Mouse (Mus musculus): ENCODE results near the gene Lingo4. TPM values are rescaled to one million over a fixed set of nuclear protein-coding genes. Genes with fewer than 3 reads are reported as not detected.

Lingo4 gene
- polyA plus RNA-seq, 1 experiment from 2014 or later: 0.02 TPM

GRCm38 (mm10) chr3:94372641-94373040, 25.7 kb upstream of the Lingo4 start, which contains the start of gene Rorc:
Gene Rorc (plus strand): TSS chr3:94372794.
- Histone ChIP-seq H3K27ac (replicated peaks) (0 out of 2 replicates have a peak within 1 kb of the TSS, but pooled peaks have one; percentile 29), H3K4me3 (replicated peaks) (peak within 1 kb of the TSS; percentile 17; the same call in 1 of the 2 replicates), H3K4me2 (peak within 1 kb of the TSS; percentile 33), H3K9me3 (replicated peaks) (no peaks in the 10 kb centered on the region), H3K36me3 (replicated peaks) (no peaks in the 10 kb centered on the region), H3K27me3 (peaks cover 3% of the 10 kb centered on the region; the same call in 1 of the 2 replicates), H3K9ac (no peak within 1 kb of the TSS), H3K4me1 (replicated peaks) (0 out of 2 replicates have a peak, but pooled peaks cover 2% of the 10 kb centered on the region)
- ATAC-seq (ENCODE audit: insufficient read depth): no peak; the same call in 1 of the 2 replicates
- 22% methylated on average over 5 of the region's 5 CpGs for WGBS (ENCODE audit: insufficient replicate concordance)

- peak overlapping the region; percentile 17; the same call in 1 of the 2 replicates for H3K4me3 ChIP-seq (replicated peaks)
- no peak overlapping the region for H3K9ac ChIP-seq
- H3K27me3 ChIP-seq: peaks cover 3% of the 10 kb centered on the region; the same call in 1 of the 2 replicates
- no peak overlapping the region for H3K27ac ChIP-seq (replicated peaks)
- peak overlapping the region; percentile 33; the same call in 1 of the 2 replicates for H3K4me2 ChIP-seq
- WGBS (ENCODE audit: insufficient replicate concordance): 10% methylated on average over 10 of the region's 10 CpGs
- no peaks in the 10 kb centered on the region for H3K36me3 ChIP-seq (replicated peaks)
- 0 out of 2 replicates have a peak, but pooled peaks cover 2% of the 10 kb centered on the region for H3K4me1 ChIP-seq (replicated peaks)
- no peaks in the 10 kb centered on the region for H3K9me3 ChIP-seq (replicated peaks)
- no peak for ATAC-seq (ENCODE audit: insufficient read depth)
Measured at GRCm38 (mm10) chr3:94373090-94373489, 25.2 kb upstream of the Lingo4 start.

GRCm38 (mm10) chr3:94373597-94374011, 24.7 kb upstream of the Lingo4 start:
- H3K4me2 ChIP-seq: no peak overlapping the region
- no peaks in the 10 kb centered on the region for H3K9me3 ChIP-seq (replicated peaks)
- WGBS (ENCODE audit: insufficient replicate concordance): 4% methylated on average over 5 of the region's 5 CpGs
- no peak for ATAC-seq (ENCODE audit: insufficient read depth)
- peaks cover 3% of the 10 kb centered on the region; the same call in 1 of the 2 replicates for H3K27me3 ChIP-seq
- H3K4me1 ChIP-seq (replicated peaks): 0 out of 2 replicates have a peak, but pooled peaks cover 2% of the 10 kb centered on the region
- H3K36me3 ChIP-seq (replicated peaks): no peaks in the 10 kb centered on the region
- no peak overlapping the region for H3K27ac ChIP-seq (replicated peaks)
- no peak overlapping the region for H3K9ac ChIP-seq
- no peak overlapping the region for H3K4me3 ChIP-seq (replicated peaks)

- H3K4me1 ChIP-seq (replicated peaks): 0 out of 2 replicates have a peak, but pooled peaks cover 2% of the 10 kb centered on the region
- ATAC-seq (ENCODE audit: insufficient read depth): no peak
- no peak overlapping the region for H3K4me2 ChIP-seq
- no peak overlapping the region for H3K9ac ChIP-seq
- H3K4me3 ChIP-seq (replicated peaks): no peak overlapping the region
- H3K36me3 ChIP-seq (replicated peaks): no peaks in the 10 kb centered on the region
- H3K27me3 ChIP-seq: peaks cover 3% of the 10 kb centered on the region; the same call in 1 of the 2 replicates
- no peaks in the 10 kb centered on the region for H3K9me3 ChIP-seq (replicated peaks)
- H3K27ac ChIP-seq (replicated peaks): no peak overlapping the region
Measured at GRCm38 (mm10) chr3:94374636-94375035, 23.7 kb upstream of the Lingo4 start.

GRCm38 (mm10) chr3:94375146-94375545, 23.2 kb upstream of the Lingo4 start:
- H3K36me3 ChIP-seq (replicated peaks): no peaks in the 10 kb centered on the region
- no peak overlapping the region for H3K4me3 ChIP-seq (replicated peaks)
- H3K9ac ChIP-seq: no peak overlapping the region
- ATAC-seq (ENCODE audit: insufficient read depth): no peak
- 42% methylated on average over 2 of the region's 2 CpGs for WGBS (ENCODE audit: insufficient replicate concordance)
- no peak overlapping the region for H3K4me2 ChIP-seq
- no peaks in the 10 kb centered on the region for H3K9me3 ChIP-seq (replicated peaks)
- no peak overlapping the region for H3K27ac ChIP-seq (replicated peaks)
- H3K4me1 ChIP-seq (replicated peaks): 0 out of 2 replicates have a peak, but pooled peaks cover 2% of the 10 kb centered on the region
- H3K27me3 ChIP-seq: peaks cover 3% of the 10 kb centered on the region; the same call in 1 of the 2 replicates

- H3K4me1 ChIP-seq (replicated peaks): 0 out of 2 replicates have a peak, but pooled peaks cover 2% of the 10 kb centered on the region
- no peak overlapping the region for H3K27ac ChIP-seq (replicated peaks)
- no peak overlapping the region for H3K4me2 ChIP-seq
- WGBS (ENCODE audit: insufficient replicate concordance): 45% methylated on average over 5 of the region's 5 CpGs
- H3K36me3 ChIP-seq (replicated peaks): no peaks in the 10 kb centered on the region
- peaks cover 3% of the 10 kb centered on the region; the same call in 1 of the 2 replicates for H3K27me3 ChIP-seq
- no peak overlapping the region for H3K9ac ChIP-seq
- no peak for ATAC-seq (ENCODE audit: insufficient read depth)
- no peak overlapping the region for H3K4me3 ChIP-seq (replicated peaks)
- no peaks in the 10 kb centered on the region for H3K9me3 ChIP-seq (replicated peaks)
Measured at GRCm38 (mm10) chr3:94375861-94376260, 22.5 kb upstream of the Lingo4 start.

- H3K9ac ChIP-seq: no peak overlapping the region
- no peaks in the 10 kb centered on the region for H3K36me3 ChIP-seq (replicated peaks)
- peaks cover 3% of the 10 kb centered on the region; the same call in 1 of the 2 replicates for H3K27me3 ChIP-seq
- H3K27ac ChIP-seq (replicated peaks): no peak overlapping the region
- 0 out of 2 replicates have a peak, but pooled peaks cover 2% of the 10 kb centered on the region for H3K4me1 ChIP-seq (replicated peaks)
- H3K4me3 ChIP-seq (replicated peaks): no peak overlapping the region
- no peaks in the 10 kb centered on the region for H3K9me3 ChIP-seq (replicated peaks)
- ATAC-seq (ENCODE audit: insufficient read depth): no peak
- WGBS (ENCODE audit: insufficient replicate concordance): 22% methylated on average over 13 of the region's 13 CpGs
- H3K4me2 ChIP-seq: no peak overlapping the region
Measured at GRCm38 (mm10) chr3:94377028-94377923, 21.0 kb upstream of the Lingo4 start.

- no peak overlapping the region for H3K9ac ChIP-seq
- 27% methylated on average over 9 of the region's 9 CpGs for WGBS (ENCODE audit: insufficient replicate concordance)
- H3K4me2 ChIP-seq: no peak overlapping the region
- no peak overlapping the region for H3K4me3 ChIP-seq (replicated peaks)
- no peak overlapping the region for H3K27ac ChIP-seq (replicated peaks)
- no peaks in the 10 kb centered on the region for H3K36me3 ChIP-seq (replicated peaks)
- no peaks in the 10 kb centered on the region for H3K4me1 ChIP-seq (replicated peaks)
- H3K27me3 ChIP-seq: 0 out of 2 replicates have a peak, but pooled peaks cover 3% of the 10 kb centered on the region
- H3K9me3 ChIP-seq (replicated peaks): no peaks in the 10 kb centered on the region
- no peak for ATAC-seq (ENCODE audit: insufficient read depth)
Measured at GRCm38 (mm10) chr3:94379831-94380510, 18.3 kb upstream of the Lingo4 start.

- Histone ChIP-seq H3K4me1 (replicated peaks) (no peaks in the 10 kb centered on the region), H3K9ac (no peak overlapping the region), H3K36me3 (replicated peaks) (no peaks in the 10 kb centered on the region), H3K27ac (replicated peaks) (no peak overlapping the region), H3K4me2 (no peak overlapping the region), H3K27me3 (no peaks in the 10 kb centered on the region), H3K4me3 (replicated peaks) (no peak overlapping the region), H3K9me3 (replicated peaks) (no peaks in the 10 kb centered on the region)
- 21% methylated on average over 5 of the region's 5 CpGs for WGBS (ENCODE audit: insufficient replicate concordance)
- ATAC-seq (ENCODE audit: insufficient read depth): no peak
Measured at GRCm38 (mm10) chr3:94382308-94382707, 16.0 kb upstream of the Lingo4 start.

- Histone ChIP-seq H3K27me3 (no peaks in the 10 kb centered on the region), H3K4me1 (replicated peaks) (no peaks in the 10 kb centered on the region), H3K9ac (no peak overlapping the region), H3K9me3 (replicated peaks) (no peaks in the 10 kb centered on the region), H3K36me3 (replicated peaks) (no peaks in the 10 kb centered on the region), H3K4me3 (replicated peaks) (no peak overlapping the region), H3K4me2 (no peak overlapping the region), H3K27ac (replicated peaks) (no peak overlapping the region)
- no peak for ATAC-seq (ENCODE audit: insufficient read depth)
- WGBS (ENCODE audit: insufficient replicate concordance): 51% methylated on average over 3 of the region's 3 CpGs
Measured at GRCm38 (mm10) chr3:94383476-94383875, 14.8 kb upstream of the Lingo4 start.

GRCm38 (mm10) chr3:94386671-94387070, 11.6 kb upstream of the Lingo4 start:
- Histone ChIP-seq H3K27ac (replicated peaks) (no peak overlapping the region), H3K9ac (no peak overlapping the region), H3K4me2 (no peak overlapping the region), H3K36me3 (replicated peaks) (no peaks in the 10 kb centered on the region), H3K27me3 (no peaks in the 10 kb centered on the region), H3K9me3 (replicated peaks) (no peaks in the 10 kb centered on the region), H3K4me3 (replicated peaks) (no peak overlapping the region), H3K4me1 (replicated peaks) (no peaks in the 10 kb centered on the region)
- ATAC-seq (ENCODE audit: insufficient read depth): no peak
- 36% methylated on average over 4 of the region's 4 CpGs for WGBS (ENCODE audit: insufficient replicate concordance)

Data from liver, embryonic 15.5 days (tissue).